Mouse (Mus musculus): ENCODE results near the gene Gm1604a. TPM values are rescaled to one million over a fixed set of nuclear protein-coding genes. Genes with fewer than 3 reads are reported as not detected.
"Not testable (repeated sequence)": the region's sequence is repeated elsewhere in the genome, so short reads cannot be mapped to it uniquely, and the experiment has no call there.

Gene Gm1604a
- total RNA-seq (2021) = 1 to 10 TPM; 1.4 to 1.9 TPM
- long read RNA-seq, experiment 1, partial matches to known transcripts = 0 of 2 reads
- long read RNA-seq, experiment 1, other reads (novel, unspliced or antisense) = 0 of 2 reads
- long read RNA-seq, experiment 2, partial matches to known transcripts = 0 of 1 reads
- long read RNA-seq, experiment 2, other reads (novel, unspliced or antisense) = 1 of 1 reads

GRCm38 (mm10) chr17:7025257-7025656 is at the start of gene Gm1604a:
Gm1604a (plus strand) TSS chr17:7025568.
- DNase-seq (ENCODE audit: low spot score in 2 of 2) = peak; percentile 9 to 23

GRCm38 (mm10) chr17:6978287-6979248 is 46.8 kb upstream of the Gm1604a start, which contains the start of gene Gm49721:
Gm49721 (plus strand) TSS chr17:6978904.
- DNase-seq (ENCODE audit: low spot score in 2 of 2) = peak; percentile 15 to 41

GRCm38 (mm10) chr17:6979380-6979779 is 46.0 kb upstream of the Gm1604a start:
- not testable (repeated sequence) for DNase-seq (ENCODE audit: low spot score in 2 of 2)

GRCm38 (mm10) chr17:6980144-6980543 is 45.2 kb upstream of the Gm1604a start:
- DNase-seq (ENCODE audit: low spot score in 2 of 2) = not testable (repeated sequence)

- DNase-seq (ENCODE audit: low spot score in 2 of 2) = not testable (repeated sequence)
Measured at GRCm38 (mm10) chr17:6986118-6986517, 39.2 kb upstream of the Gm1604a start.

GRCm38 (mm10) chr17:6995504-6995903 is 29.9 kb upstream of the Gm1604a start:
- DNase-seq (ENCODE audit: low spot score in 2 of 2) = not testable (repeated sequence)

- DNase-seq (ENCODE audit: low spot score in 2 of 2) = not testable (repeated sequence)
Measured at GRCm38 (mm10) chr17:6996826-6997225, 28.5 kb upstream of the Gm1604a start.

- DNase-seq (ENCODE audit: low spot score in 2 of 2) = not testable (repeated sequence)
Measured at GRCm38 (mm10) chr17:6997778-6998490, 27.4 kb upstream of the Gm1604a start.

- not testable (repeated sequence) for DNase-seq (ENCODE audit: low spot score in 2 of 2)
Measured at GRCm38 (mm10) chr17:7001790-7002585, 23.4 kb upstream of the Gm1604a start.

- not testable (repeated sequence) for DNase-seq (ENCODE audit: low spot score in 2 of 2)
Measured at GRCm38 (mm10) chr17:7003392-7003791, 22.0 kb upstream of the Gm1604a start.

- not testable (repeated sequence) for DNase-seq (ENCODE audit: low spot score in 2 of 2)
Measured at GRCm38 (mm10) chr17:7005646-7006045, 19.7 kb upstream of the Gm1604a start.

- DNase-seq (ENCODE audit: low spot score in 2 of 2) = not testable (repeated sequence)
Measured at GRCm38 (mm10) chr17:7008885-7009284, 16.5 kb upstream of the Gm1604a start.

- not testable (repeated sequence) for DNase-seq (ENCODE audit: low spot score in 2 of 2)
Measured at GRCm38 (mm10) chr17:7009440-7009839, 15.9 kb upstream of the Gm1604a start.

GRCm38 (mm10) chr17:7009901-7010300 is 15.5 kb upstream of the Gm1604a start:
- not testable (repeated sequence) for DNase-seq (ENCODE audit: low spot score in 2 of 2)

- DNase-seq (ENCODE audit: low spot score in 2 of 2) = not testable (repeated sequence)
Measured at GRCm38 (mm10) chr17:7014190-7014589, 11.2 kb upstream of the Gm1604a start.

GRCm38 (mm10) chr17:7025764-7026346 is 487 bp downstream of the Gm1604a start:
- DNase-seq (ENCODE audit: low spot score in 2 of 2) = not testable (repeated sequence)

- DNase-seq (ENCODE audit: low spot score in 2 of 2) = not testable (repeated sequence)
Measured at GRCm38 (mm10) chr17:7030204-7030603, 4.8 kb downstream of the Gm1604a start.

GRCm38 (mm10) chr17:7030622-7031174 is 5.3 kb downstream of the Gm1604a start:
- DNase-seq (ENCODE audit: low spot score in 2 of 2) = not testable (repeated sequence)
